Mouse (Mus musculus): Measurements from ENCODE around the gene Gper1. TPM values are rescaled to one million over a fixed set of nuclear protein-coding genes. Genes with fewer than 3 reads are reported as not detected.
A peak's percentile ranks its signal among the peaks of the same experiment; 100 is the strongest.

Gene Gper1
- polyA plus RNA-seq, 1 experiment from 2014 or later, result 7.9 TPM

DNA sequence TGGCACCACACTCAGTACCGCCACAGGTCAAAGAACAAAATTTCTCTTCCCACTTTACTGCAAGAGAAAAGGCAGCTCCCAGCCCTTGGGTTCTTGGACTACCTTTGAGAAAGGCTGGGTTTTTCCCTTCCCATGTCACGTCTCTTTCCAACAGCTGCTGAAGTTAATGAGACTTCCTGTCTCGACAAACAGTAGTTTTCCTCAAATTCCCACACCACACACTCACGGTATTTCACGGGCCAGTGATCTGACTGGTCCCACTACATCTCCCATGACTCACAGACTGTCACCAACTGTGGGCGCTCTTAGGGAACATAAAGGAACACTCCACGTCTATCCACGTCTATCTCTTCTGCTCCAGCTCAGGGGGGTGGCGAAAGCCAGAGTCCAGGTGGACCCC, 2.2 kb downstream of the Gper1 start:
- H3K4me3 ChIP-seq, result no peak overlapping the region
- no peaks in the 10 kb centered on the region for H3K36me3 ChIP-seq
- no peak for ATAC-seq (ENCODE audit: low FRiP score)
- H3K9me3 ChIP-seq, result no peaks in the 10 kb centered on the region
- no peak overlapping the region for H3K27ac ChIP-seq
- WGBS, result 85% methylated on average over 9 of the region's 9 CpGs
- no peak overlapping the region for H3K4me2 ChIP-seq
- peaks cover 50% of the 10 kb centered on the region for H3K4me1 ChIP-seq (replicated peaks)
- H3K9ac ChIP-seq, result no peak overlapping the region
- H3K27me3 ChIP-seq, result no peaks in the 10 kb centered on the region

DNA sequence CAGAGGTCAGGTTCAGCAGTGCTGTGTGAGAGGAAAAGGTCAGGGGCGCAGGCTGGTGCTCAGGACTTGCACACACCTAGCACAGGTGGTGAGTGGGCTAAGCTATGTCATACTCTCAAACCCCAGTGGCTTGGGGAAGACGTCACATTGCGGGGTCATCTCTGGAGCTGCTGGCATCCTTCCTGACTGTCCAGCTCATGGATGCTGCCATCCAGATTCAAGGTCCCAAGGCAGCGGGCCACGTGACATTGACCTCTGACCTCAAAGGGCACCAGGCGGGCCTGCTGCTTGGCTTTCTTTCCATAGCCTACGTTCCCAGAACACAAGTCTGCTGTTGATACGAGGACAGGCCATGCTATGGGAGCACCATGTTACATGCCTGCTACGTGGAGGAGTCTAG, 4.0 kb downstream of the Gper1 start:
- Histone ChIP-seq H3K9me3 (no peaks in the 10 kb centered on the region), H3K27me3 (no peaks in the 10 kb centered on the region), H3K36me3 (no peaks in the 10 kb centered on the region), H3K9ac (no peak overlapping the region), H3K4me2 (no peak overlapping the region), H3K27ac (no peak overlapping the region), H3K4me1 (replicated peaks) (peaks cover 62% of the 10 kb centered on the region), H3K4me3 (no peak overlapping the region)
- no peak for ATAC-seq (ENCODE audit: low FRiP score)
- WGBS, result 93% methylated on average over 9 of the region's 9 CpGs

DNA sequence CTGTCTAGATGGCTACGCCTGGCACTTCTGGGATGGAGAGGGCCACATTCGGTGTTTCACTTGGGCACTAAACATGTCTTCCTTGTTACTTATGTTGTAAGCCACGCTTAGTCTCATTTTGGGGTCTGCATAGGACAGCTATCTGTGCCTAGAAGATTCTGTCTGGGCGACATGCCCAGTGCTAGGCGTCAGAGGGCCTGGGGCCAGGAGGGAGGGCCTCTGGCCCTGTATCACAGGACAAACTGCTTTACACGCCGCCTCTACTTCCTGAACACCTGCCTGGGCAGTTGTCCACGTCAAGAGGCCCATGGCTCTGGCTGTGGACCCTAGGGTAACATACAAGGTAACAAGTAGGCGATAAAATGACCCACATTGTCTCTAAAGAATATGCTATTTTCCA, 5.0 kb downstream of the Gper1 start:
- no peak for ATAC-seq (ENCODE audit: low FRiP score)
- H3K4me1 ChIP-seq (replicated peaks), result peaks cover 61% of the 10 kb centered on the region
- H3K9me3 ChIP-seq, result no peaks in the 10 kb centered on the region
- no peak overlapping the region for H3K27ac ChIP-seq
- WGBS, result 82% methylated on average over 9 of the region's 9 CpGs
- H3K4me3 ChIP-seq, result no peak overlapping the region
- H3K36me3 ChIP-seq, result no peaks in the 10 kb centered on the region
- H3K9ac ChIP-seq, result no peak overlapping the region
- H3K4me2 ChIP-seq, result no peak overlapping the region
- no peaks in the 10 kb centered on the region for H3K27me3 ChIP-seq

DNA sequence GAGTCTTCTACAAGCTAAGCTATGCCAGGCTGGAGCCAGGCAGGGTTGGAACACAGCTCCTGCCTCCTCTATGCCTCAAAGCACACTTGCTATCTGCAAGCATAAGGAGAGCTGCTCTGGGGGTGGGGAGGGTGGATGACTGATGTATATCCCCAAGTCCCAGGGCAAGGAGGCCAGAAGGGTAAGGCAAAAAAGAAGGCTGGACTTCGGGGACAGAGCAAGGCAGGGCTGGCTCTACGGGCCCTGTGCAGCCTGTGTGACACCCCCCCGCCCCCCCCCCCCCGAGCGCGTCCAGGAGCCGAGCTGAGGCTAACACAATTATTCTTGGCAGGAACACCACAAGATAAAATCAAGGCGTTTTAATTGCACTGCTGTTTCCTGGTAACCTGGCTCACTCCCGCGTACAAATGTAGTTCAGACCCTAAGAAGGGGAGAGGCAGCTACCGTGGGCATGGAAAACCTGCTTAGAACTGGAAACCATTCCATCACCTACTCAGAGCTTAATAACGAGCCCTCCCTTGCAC, 6.9 kb downstream of the Gper1 start:
- H3K36me3 ChIP-seq, result no peaks in the 10 kb centered on the region
- peak; percentile 19; the same call in 1 of the 2 replicates for ATAC-seq (ENCODE audit: low FRiP score)
- H3K27me3 ChIP-seq, result no peaks in the 10 kb centered on the region
- WGBS, result 34% methylated on average over 12 of the region's 12 CpGs
- no peaks in the 10 kb centered on the region for H3K9me3 ChIP-seq
- no peak overlapping the region for H3K4me3 ChIP-seq
- H3K27ac ChIP-seq, result peak overlapping the region; percentile 63
- peaks cover 58% of the 10 kb centered on the region for H3K4me1 ChIP-seq (replicated peaks)
- H3K4me2 ChIP-seq, result 0 out of 2 replicates have a peak overlapping the region, but pooled peaks have one; percentile 2
- H3K9ac ChIP-seq, result peak overlapping the region; percentile 56

DNA sequence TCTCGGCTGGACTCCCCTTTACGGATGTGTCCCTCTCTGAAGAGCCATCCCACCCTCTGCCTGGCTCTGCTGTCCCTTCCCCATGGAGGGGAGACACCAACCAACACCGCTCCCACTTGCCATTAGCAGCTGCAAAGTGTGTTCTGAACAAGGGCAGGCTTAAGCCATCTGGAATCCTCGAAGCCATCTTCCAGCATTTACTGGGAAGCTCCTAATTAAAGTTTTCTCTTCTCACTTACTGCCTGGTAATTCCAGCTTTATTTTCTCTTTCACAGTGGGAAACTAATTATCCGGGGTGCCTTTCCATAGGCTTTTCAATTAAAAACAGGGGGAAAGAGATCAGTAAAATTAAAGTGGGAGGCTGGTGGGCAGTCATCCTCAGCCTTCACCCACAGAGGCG, 9.4 kb downstream of the Gper1 start:
- Histone ChIP-seq H3K27ac (peak overlapping the region; percentile 44), H3K36me3 (no peaks in the 10 kb centered on the region), H3K4me1 (replicated peaks) (peaks cover 69% of the 10 kb centered on the region), H3K9me3 (no peaks in the 10 kb centered on the region), H3K9ac (peak overlapping the region; percentile 19; the same call in 1 of the 2 replicates), H3K27me3 (no peaks in the 10 kb centered on the region), H3K4me3 (no peak overlapping the region), H3K4me2 (no peak overlapping the region)
- 55% methylated on average over 6 of the region's 6 CpGs for WGBS
- no peak for ATAC-seq (ENCODE audit: low FRiP score)

DNA sequence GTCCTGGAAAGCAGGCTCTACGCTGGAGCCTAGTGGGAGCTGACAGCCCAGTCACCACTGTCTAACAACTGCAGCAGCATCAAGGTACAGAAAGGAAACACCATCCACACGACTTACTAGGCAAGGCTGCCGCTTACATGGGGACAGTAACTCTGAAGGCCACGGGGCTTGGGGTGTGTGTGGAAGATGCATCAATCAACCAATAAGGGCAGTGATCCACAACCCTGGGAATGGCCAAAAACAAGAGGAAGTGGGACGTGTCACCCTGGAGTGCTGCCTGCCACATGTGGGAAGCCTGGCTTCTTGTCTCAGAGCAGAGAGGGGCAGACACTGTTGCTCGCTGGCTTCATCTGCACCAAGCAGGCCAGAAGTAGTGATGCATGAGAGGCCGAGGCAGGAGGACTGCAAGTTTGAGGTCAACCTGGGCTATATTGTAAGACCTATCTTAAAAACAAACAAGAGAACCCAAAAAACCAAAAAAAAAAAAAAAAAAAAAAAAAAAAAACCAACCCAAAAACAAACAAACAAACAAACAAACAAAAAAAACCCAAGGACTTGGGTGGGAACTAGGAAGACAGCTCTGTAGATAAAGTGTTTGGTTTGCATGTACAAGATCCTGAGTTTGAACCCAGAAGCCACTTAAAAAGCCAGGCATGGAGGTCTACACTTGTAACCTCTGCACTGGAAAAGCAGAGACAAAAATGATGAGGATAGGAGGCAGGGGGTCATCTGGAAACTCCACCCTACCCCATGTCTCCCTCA, 10.0 kb downstream of the Gper1 start:
- Histone ChIP-seq H3K9ac (no peak overlapping the region), H3K4me3 (no peak overlapping the region), H3K27me3 (no peaks in the 10 kb centered on the region), H3K36me3 (no peaks in the 10 kb centered on the region), H3K27ac (peak overlapping the region; percentile 36), H3K4me2 (no peak overlapping the region), H3K4me1 (replicated peaks) (peaks cover 68% of the 10 kb centered on the region), H3K9me3 (no peaks in the 10 kb centered on the region)
- WGBS, result 78% methylated on average over 7 of the region's 7 CpGs
- no peak for ATAC-seq (ENCODE audit: low FRiP score)

DNA sequence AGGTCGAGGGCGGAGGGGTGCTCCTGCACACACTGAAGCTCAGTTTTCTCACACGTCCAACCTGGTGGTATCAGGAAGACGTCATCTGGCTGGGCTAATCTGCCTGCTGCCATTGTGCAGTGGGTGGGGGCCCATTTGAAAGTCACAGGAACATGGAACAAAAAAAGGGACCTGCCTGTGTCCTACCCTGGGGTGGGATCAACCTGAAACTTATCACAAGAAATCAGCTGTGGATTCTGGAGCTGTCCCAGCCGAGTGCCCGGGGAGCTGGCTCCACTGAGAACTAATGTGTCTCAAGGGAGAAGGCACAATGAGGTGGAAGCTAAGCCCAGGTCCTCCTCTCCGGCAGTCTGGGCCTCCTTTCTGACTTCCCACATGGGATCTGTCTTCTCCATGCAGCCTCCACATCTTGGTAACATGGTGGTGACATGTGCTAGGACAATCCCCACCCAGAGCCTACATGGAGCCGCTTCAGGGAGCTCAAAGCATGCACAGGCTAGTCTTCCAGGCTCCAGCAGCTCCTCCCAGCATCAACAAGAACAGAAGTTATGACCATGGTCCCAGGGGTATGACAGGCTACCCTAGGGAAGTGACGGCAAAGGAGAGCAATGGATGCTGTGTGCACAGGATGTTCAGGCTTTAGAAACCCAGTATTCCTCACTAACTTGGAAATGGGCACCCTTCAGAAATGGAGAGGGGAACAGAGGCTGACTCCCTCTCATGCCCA, 11.1 kb downstream of the Gper1 start:
- no peaks in the 10 kb centered on the region for H3K9me3 ChIP-seq
- no peak overlapping the region for H3K4me2 ChIP-seq
- H3K27ac ChIP-seq, result no peak overlapping the region
- H3K4me1 ChIP-seq (replicated peaks), result peaks cover 67% of the 10 kb centered on the region
- no peak for ATAC-seq (ENCODE audit: low FRiP score)
- WGBS, result 81% methylated on average over 9 of the region's 9 CpGs
- no peaks in the 10 kb centered on the region for H3K36me3 ChIP-seq
- no peak overlapping the region for H3K4me3 ChIP-seq
- no peak overlapping the region for H3K9ac ChIP-seq
- no peaks in the 10 kb centered on the region for H3K27me3 ChIP-seq

DNA sequence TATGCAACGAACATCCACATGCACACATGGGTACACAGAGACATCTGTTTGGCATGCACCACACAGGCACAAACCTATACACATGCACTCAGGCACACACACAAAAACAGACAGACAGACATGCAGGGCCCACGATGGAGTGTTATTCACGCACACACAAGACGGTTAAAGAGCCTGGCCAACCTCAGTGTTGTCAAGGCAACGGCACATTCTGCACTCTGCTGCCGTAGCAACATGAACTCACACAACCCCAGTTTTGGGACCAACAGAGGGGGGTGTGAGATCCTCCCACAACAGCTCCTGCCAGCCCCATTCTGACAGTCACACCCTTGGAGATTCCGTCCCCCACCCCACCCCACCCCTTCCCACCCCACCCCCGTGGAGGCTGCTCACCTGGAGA, 12.0 kb downstream of the Gper1 start:
- H3K27me3 ChIP-seq, result no peaks in the 10 kb centered on the region
- peak; percentile 71 for ATAC-seq (ENCODE audit: low FRiP score)
- H3K27ac ChIP-seq, result peak overlapping the region; percentile 25; the same call in 1 of the 2 replicates
- H3K4me1 ChIP-seq (replicated peaks), result peaks cover 58% of the 10 kb centered on the region
- H3K9ac ChIP-seq, result no peak overlapping the region
- no peak overlapping the region for H3K4me2 ChIP-seq
- 19% methylated on average over 8 of the region's 8 CpGs for WGBS
- H3K36me3 ChIP-seq, result no peaks in the 10 kb centered on the region
- no peaks in the 10 kb centered on the region for H3K9me3 ChIP-seq
- no peak overlapping the region for H3K4me3 ChIP-seq

DNA sequence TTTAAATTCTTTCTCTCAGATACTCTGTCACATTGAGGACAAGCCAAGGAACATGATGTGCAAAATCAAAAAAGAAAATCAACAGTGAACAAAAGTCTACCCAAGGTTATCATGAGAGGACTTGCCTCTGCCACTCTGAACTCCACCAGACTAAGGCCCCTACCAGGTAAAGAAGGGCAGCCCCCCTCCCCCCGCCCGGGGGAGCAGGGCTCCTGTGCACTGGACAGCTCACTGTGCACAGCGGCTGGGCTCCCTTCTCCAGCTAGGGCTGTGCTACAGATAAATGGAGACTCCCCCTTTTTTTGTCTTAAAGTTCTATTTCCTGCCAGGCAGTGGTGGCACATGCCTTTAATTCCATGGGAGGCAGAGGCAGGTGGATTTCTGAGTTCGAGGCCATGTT, 14.8 kb downstream of the Gper1 start:
- ATAC-seq (ENCODE audit: low FRiP score), result no peak
- Histone ChIP-seq H3K27ac (no peak overlapping the region), H3K4me2 (no peak overlapping the region), H3K27me3 (no peaks in the 10 kb centered on the region), H3K36me3 (no peaks in the 10 kb centered on the region), H3K9ac (no peak overlapping the region), H3K4me3 (no peak overlapping the region), H3K9me3 (no peaks in the 10 kb centered on the region), H3K4me1 (replicated peaks) (peaks cover 51% of the 10 kb centered on the region)
- WGBS, result 94% methylated on average over 4 of the region's 4 CpGs

DNA sequence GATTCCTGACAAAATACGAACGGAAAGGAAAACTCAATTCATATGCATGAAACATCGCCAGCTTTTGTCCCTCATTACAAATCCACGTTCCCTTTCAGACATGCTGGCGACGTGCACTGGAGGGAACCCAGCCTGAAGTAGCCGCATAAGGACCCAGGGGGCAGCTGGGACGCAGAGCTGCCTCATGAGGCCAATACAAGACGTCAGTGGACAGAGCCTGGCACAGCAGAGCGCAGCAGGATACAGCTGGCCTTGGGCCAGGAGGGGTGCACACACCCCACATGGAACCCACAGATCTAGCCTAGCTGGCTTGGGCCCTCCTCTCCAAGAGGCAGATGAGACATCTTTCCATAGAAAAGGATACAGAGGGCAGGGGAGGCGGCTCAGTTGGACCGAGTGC, 15.5 kb downstream of the Gper1 start:
- no peak overlapping the region for H3K4me3 ChIP-seq
- H3K36me3 ChIP-seq, result no peaks in the 10 kb centered on the region
- H3K27ac ChIP-seq, result no peak overlapping the region
- WGBS, result 51% methylated on average over 12 of the region's 12 CpGs
- no peaks in the 10 kb centered on the region for H3K27me3 ChIP-seq
- no peaks in the 10 kb centered on the region for H3K9me3 ChIP-seq
- no peak for ATAC-seq (ENCODE audit: low FRiP score)
- H3K9ac ChIP-seq, result no peak overlapping the region
- H3K4me1 ChIP-seq (replicated peaks), result peaks cover 50% of the 10 kb centered on the region
- no peak overlapping the region for H3K4me2 ChIP-seq

DNA sequence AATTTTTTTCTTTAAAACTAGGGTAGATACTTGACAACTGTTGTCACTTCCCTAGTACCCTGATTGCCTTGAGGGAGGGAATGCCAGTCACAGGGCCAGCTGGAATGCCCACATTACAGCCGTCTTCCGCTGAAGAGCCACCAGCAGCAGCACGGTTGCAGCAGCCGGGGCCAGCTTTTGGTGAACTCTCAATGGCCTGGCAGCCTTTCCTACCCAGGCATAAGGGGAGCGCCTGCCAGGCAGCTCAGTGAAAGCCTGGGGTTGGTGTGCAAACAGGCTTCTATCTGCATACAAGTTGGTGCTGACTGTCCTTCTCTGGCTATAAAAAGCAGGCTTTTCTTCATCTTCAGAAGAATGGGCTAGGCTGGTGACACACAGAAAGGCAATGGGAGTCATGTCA, 17.5 kb downstream of the Gper1 start:
- Histone ChIP-seq H3K36me3 (no peaks in the 10 kb centered on the region), H3K27ac (no peak overlapping the region), H3K4me2 (no peak overlapping the region), H3K9me3 (no peaks in the 10 kb centered on the region), H3K4me1 (replicated peaks) (peaks cover 34% of the 10 kb centered on the region), H3K9ac (no peak overlapping the region), H3K27me3 (no peaks in the 10 kb centered on the region), H3K4me3 (no peak overlapping the region)
- WGBS, result 69% methylated on average over 5 of the region's 5 CpGs
- no peak for ATAC-seq (ENCODE audit: low FRiP score)

DNA sequence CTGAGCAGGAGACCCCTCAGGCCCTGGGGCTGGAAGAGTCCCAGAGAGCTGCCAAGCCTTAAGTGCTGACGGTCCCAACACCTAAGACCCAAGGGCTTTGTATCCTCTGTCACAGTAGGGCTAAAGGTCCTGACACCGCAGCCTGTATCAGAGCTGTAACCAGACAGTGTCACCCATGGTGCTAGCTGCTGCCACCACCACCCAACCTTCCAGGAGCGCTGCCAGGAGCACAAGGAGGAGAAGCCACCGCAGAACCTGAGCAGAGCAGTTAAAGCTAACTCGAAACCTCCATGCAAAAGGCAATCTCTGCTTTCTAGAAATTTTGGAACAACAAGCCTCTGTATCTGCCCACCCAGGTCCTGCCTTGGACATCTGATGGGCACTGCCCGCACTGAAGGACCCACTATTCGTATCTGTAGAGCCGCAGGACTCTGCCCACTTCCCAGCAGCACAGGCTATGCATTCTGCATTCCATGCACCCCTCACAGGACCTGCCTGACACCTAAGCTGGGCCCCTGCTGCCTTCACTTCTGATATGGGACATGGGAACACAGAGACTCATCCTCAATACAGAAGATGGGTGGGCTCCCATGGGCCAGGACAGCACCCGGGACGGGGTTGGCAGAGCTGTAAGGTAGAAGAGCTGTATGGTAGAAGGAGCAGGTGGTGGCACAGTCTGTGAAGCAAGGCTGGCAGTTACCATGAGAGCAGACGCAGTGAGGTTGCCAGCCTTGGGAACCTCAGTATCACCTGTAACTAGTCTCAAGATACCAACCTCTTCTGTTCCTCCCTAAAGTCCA, 18.2 kb downstream of the Gper1 start:
- H3K27me3 ChIP-seq, result no peaks in the 10 kb centered on the region
- H3K9ac ChIP-seq, result no peak overlapping the region
- WGBS, result 95% methylated on average over 11 of the region's 11 CpGs
- H3K4me3 ChIP-seq, result no peak overlapping the region
- H3K4me2 ChIP-seq, result no peak overlapping the region
- no peaks in the 10 kb centered on the region for H3K36me3 ChIP-seq
- 0 out of 2 replicates have a peak overlapping the region, but pooled peaks have one; percentile 14 for H3K27ac ChIP-seq
- H3K4me1 ChIP-seq (replicated peaks), result peaks cover 33% of the 10 kb centered on the region
- H3K9me3 ChIP-seq, result no peaks in the 10 kb centered on the region
- no peak for ATAC-seq (ENCODE audit: low FRiP score)

All from hindbrain, embryonic 13.5 days (tissue).